Mouse (Mus musculus): Measurements from ENCODE around the gene Rnf185. TPM values are rescaled to one million over a fixed set of nuclear protein-coding genes. Genes with fewer than 3 reads are reported as not detected.

The Rnf185 gene
- polyA plus RNA-seq, 1 experiment from 2014 or later: 47.0 TPM

DNA sequence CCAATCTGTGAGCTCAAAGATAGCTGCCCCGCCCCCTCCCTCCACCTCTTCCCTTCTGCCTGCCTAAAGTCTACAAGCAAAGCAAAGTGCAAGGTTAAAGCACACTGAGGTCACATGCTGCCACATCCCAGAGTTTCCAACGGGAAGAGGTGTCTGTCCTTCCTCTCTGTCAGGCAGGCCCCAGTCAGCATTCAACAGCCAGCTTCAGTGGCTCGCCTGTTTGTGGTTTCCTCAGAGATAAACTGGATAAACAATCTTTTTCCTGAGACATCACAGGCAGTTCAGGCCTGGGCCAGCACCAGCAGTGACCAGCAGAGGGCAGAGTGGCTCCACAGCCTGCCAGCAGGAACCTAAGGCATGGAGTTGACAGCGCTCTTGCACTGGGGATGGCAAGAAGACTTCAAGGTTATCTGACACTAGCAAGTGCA lies 65.2 kb downstream of the Rnf185 start:
- Histone ChIP-seq H3K27me3 (ENCODE audit: insufficient read depth, low read length) (no peaks in the 10 kb centered on the region), H3K36me3 (ENCODE audit: insufficient read depth, low read length) (peaks cover 15% of the 10 kb centered on the region), H3K4me2 (replicated peaks; ENCODE audit: low read depth, low read length) (no peak overlapping the region), H3K4me3 (ENCODE audit: low read length) (no peak overlapping the region), H3K4me1 (ENCODE audit: insufficient read depth, low read length) (no peaks in the 10 kb centered on the region), H3K9ac (replicated peaks; ENCODE audit: low read length) (no peak overlapping the region), H3K9me3 (ENCODE audit: low read length) (0 out of 2 replicates have a peak, but pooled peaks cover 3% of the 10 kb centered on the region), H3K27ac (ENCODE audit: low read length) (no peak overlapping the region)
- 30% methylated on average over 4 of the region's 4 CpGs for WGBS
- peak; percentile 78; the same call in 1 of the 2 replicates for ATAC-seq (ENCODE audit: low FRiP score, low TSS enrichment)

DNA sequence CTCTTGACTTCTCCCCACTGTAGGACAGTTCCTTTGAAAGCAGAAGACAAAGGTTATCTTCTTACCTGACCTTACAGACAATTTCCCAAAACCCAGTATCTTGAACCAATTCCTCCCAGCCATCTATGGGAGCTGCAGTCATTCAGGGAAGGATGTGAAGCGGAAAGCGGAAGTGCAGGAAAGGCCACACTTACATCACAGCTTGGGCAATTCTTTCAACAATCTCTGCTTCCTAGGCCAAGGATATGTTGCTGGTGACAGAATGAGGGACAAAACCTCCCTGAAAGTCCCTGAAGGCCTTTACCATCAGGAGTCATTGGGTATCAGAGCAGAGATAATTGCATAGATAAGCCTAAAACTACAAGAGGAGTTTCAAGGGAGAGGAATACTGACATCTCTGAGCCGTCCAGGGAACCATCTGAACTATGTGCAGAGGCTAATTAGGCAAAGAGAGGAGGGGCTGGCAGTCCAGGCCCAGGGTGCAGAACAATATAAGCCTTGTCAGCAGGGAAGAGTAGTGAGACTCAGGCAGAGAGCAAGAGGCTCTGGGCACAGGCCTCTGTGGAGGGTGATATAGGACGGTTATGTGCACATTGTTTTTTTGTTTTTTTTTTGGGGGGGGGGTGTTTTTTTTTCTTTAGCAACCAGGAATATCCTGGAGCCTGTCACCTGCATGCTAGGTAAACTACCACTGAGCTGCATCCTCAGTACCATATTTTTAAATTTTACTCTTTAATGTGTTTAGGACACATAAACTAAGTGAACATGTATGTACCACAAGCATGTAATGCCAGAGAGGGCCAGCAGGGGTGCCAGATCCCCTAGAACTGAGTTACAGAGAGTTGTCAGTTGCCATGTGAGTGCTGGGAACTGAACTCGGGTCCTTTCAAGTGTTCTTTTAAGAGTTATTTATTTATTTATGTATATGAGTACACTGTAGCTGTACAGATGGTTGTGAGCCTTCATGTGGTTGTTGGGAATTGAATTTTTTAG lies 69.3 kb downstream of the Rnf185 start:
- H3K36me3 ChIP-seq (ENCODE audit: insufficient read depth, low read length): peaks cover 15% of the 10 kb centered on the region
- H3K9ac ChIP-seq (replicated peaks; ENCODE audit: low read length): no peak overlapping the region
- no peak overlapping the region for H3K27ac ChIP-seq (ENCODE audit: low read length)
- no peaks in the 10 kb centered on the region for H3K4me1 ChIP-seq (ENCODE audit: insufficient read depth, low read length)
- no peak overlapping the region for H3K4me3 ChIP-seq (ENCODE audit: low read length)
- no peak for ATAC-seq (ENCODE audit: low FRiP score, low TSS enrichment)
- H3K27me3 ChIP-seq (ENCODE audit: insufficient read depth, low read length): no peaks in the 10 kb centered on the region
- H3K4me2 ChIP-seq (replicated peaks; ENCODE audit: low read depth, low read length): no peak overlapping the region
- WGBS: 87% methylated on average over 5 of the region's 5 CpGs
- 0 out of 2 replicates have a peak, but pooled peaks cover 3% of the 10 kb centered on the region for H3K9me3 ChIP-seq (ENCODE audit: low read length)

DNA sequence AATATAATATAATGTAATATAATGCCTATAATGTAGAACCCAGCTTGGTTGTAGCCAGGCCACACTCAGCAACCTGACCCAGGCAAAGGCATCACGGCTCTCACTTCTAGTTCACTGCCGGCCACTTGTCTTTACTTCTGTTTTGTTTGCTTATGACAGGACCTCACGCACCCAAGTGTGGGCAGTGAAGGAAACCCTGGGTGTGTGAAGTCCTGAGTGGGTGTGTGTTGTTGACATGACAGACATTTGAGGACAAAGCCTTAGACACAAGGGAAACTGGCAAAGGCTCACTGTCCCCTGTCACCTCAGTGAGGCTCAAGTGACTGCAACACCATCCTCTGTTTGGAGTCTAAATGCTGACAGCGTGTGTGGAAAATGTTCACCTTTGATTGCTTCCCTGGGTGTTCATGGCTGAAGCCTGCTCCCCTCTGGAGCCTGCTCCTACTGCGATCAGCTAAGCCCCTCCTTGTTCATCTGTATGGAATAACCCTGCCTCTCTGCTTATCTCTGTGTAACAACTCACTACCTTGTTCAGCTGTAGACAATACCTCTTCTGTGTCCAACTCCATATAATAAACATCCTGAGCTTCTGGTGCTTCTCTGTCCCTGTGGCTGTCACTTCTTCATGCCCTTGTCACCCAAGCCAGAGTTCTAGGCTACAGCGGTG lies 70.9 kb downstream of the Rnf185 start:
- peaks cover 15% of the 10 kb centered on the region for H3K36me3 ChIP-seq (ENCODE audit: insufficient read depth, low read length)
- WGBS: 86% methylated on average over 6 of the region's 6 CpGs
- no peak overlapping the region for H3K9ac ChIP-seq (replicated peaks; ENCODE audit: low read length)
- no peak overlapping the region for H3K27ac ChIP-seq (ENCODE audit: low read length)
- H3K4me2 ChIP-seq (replicated peaks; ENCODE audit: low read depth, low read length): no peak overlapping the region
- H3K4me3 ChIP-seq (ENCODE audit: low read length): no peak overlapping the region
- H3K4me1 ChIP-seq (ENCODE audit: insufficient read depth, low read length): no peaks in the 10 kb centered on the region
- no peak for ATAC-seq (ENCODE audit: low FRiP score, low TSS enrichment)
- 0 out of 2 replicates have a peak, but pooled peaks cover 3% of the 10 kb centered on the region for H3K9me3 ChIP-seq (ENCODE audit: low read length)
- H3K27me3 ChIP-seq (ENCODE audit: insufficient read depth, low read length): no peaks in the 10 kb centered on the region

DNA sequence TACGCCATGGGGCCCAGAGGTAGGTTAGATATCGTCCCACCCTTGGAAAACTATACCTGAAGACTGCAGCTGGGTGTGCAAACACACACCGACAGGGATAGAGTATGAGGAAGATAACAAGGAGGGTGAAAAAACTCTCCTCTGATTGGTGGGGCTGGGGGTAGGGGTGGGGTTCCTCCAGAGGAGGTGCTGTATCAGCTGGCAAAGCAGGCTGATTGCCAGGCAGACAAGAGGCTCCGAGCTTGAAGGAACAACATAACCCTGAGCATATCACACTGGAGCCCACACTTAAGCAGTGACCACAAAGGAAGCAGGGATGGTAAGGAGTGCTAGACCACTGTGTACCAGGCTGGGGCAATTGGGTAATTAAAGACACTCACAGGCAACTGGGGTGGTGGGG lies 72.7 kb downstream of the Rnf185 start:
- no peak overlapping the region for H3K4me2 ChIP-seq (replicated peaks; ENCODE audit: low read depth, low read length)
- ATAC-seq (ENCODE audit: low FRiP score, low TSS enrichment): no peak
- 82% methylated on average over 4 of the region's 4 CpGs for WGBS

DNA sequence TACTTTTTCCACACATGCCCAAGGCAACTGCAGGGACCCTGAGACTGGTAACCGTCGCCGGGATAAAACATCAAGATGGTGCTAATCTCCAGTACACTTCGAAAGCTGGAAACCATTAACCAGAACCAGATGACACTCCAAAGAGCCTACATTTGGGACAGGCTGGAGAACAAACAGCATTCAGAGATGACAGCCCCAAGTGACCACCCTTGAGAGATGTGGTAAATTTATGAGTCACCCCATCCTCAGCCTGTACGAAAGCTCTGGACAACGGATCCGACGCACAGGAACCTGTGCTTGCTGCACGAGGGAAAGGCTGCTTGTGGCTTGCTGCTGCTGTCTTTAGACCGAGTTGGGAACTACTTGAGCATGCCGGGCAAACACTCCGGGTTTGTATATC lies 77.4 kb downstream of the Rnf185 start:
- peak overlapping the region; percentile 78 for H3K27ac ChIP-seq (ENCODE audit: low read length)
- 59% methylated on average over 12 of the region's 12 CpGs for WGBS
- H3K4me2 ChIP-seq (replicated peaks; ENCODE audit: low read depth, low read length): peak overlapping the region; percentile 33

More for the DNA sequence above, 72.7 kb downstream of the Rnf185 start:
- Histone ChIP-seq H3K9ac (replicated peaks; ENCODE audit: low read length) (no peak overlapping the region), H3K9me3 (ENCODE audit: low read length) (0 out of 2 replicates have a peak, but pooled peaks cover 3% of the 10 kb centered on the region), H3K27ac (ENCODE audit: low read length) (no peak overlapping the region), H3K36me3 (ENCODE audit: insufficient read depth, low read length) (peaks cover 15% of the 10 kb centered on the region), H3K4me3 (ENCODE audit: low read length) (no peak overlapping the region), H3K4me1 (ENCODE audit: insufficient read depth, low read length) (peaks cover 6% of the 10 kb centered on the region), H3K27me3 (ENCODE audit: insufficient read depth, low read length) (no peaks in the 10 kb centered on the region)

DNA sequence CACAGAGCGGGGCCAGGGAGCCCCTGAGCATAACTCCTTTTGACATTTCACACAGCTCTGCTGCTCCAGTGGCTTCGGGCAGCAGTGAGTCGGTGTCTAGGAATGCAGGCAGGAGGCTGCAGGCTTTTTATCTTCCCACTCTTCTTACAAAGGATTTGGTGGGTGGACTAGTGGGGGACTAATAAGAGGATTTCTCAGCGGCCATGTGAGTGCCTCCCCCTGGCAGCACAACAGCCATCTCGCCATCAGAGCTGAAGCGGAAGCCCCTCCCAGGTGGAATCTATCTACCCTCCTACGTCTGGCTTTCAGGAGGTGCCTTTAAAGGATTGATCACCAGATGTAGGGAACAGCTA lies 77.9 kb downstream of the Rnf185 start:
- ATAC-seq (ENCODE audit: low FRiP score, low TSS enrichment): no peak
- peak overlapping the region; percentile 48; the same call in 1 of the 2 replicates for H3K9ac ChIP-seq (replicated peaks; ENCODE audit: low read length)
- peak overlapping the region; percentile 78 for H3K27ac ChIP-seq (ENCODE audit: low read length)
- H3K4me1 ChIP-seq (ENCODE audit: insufficient read depth, low read length): peaks cover 44% of the 10 kb centered on the region
- no peaks in the 10 kb centered on the region for H3K27me3 ChIP-seq (ENCODE audit: insufficient read depth, low read length)
- peak overlapping the region; percentile 4; the same call in 1 of the 2 replicates for H3K4me3 ChIP-seq (ENCODE audit: low read length)
- H3K9me3 ChIP-seq (ENCODE audit: low read length): no peaks in the 10 kb centered on the region
- H3K36me3 ChIP-seq (ENCODE audit: insufficient read depth, low read length): no peaks in the 10 kb centered on the region
- WGBS: 12% methylated on average over 7 of the region's 7 CpGs
- peak overlapping the region; percentile 33 for H3K4me2 ChIP-seq (replicated peaks; ENCODE audit: low read depth, low read length)

More for the DNA sequence above, 77.4 kb downstream of the Rnf185 start:
- no peak overlapping the region for H3K4me3 ChIP-seq (ENCODE audit: low read length)
- no peak for ATAC-seq (ENCODE audit: low FRiP score, low TSS enrichment)
- H3K9me3 ChIP-seq (ENCODE audit: low read length): no peaks in the 10 kb centered on the region
- H3K36me3 ChIP-seq (ENCODE audit: insufficient read depth, low read length): no peaks in the 10 kb centered on the region
- H3K27me3 ChIP-seq (ENCODE audit: insufficient read depth, low read length): no peaks in the 10 kb centered on the region
- peak overlapping the region; percentile 48; the same call in 1 of the 2 replicates for H3K9ac ChIP-seq (replicated peaks; ENCODE audit: low read length)
- peaks cover 39% of the 10 kb centered on the region for H3K4me1 ChIP-seq (ENCODE audit: insufficient read depth, low read length)

DNA sequence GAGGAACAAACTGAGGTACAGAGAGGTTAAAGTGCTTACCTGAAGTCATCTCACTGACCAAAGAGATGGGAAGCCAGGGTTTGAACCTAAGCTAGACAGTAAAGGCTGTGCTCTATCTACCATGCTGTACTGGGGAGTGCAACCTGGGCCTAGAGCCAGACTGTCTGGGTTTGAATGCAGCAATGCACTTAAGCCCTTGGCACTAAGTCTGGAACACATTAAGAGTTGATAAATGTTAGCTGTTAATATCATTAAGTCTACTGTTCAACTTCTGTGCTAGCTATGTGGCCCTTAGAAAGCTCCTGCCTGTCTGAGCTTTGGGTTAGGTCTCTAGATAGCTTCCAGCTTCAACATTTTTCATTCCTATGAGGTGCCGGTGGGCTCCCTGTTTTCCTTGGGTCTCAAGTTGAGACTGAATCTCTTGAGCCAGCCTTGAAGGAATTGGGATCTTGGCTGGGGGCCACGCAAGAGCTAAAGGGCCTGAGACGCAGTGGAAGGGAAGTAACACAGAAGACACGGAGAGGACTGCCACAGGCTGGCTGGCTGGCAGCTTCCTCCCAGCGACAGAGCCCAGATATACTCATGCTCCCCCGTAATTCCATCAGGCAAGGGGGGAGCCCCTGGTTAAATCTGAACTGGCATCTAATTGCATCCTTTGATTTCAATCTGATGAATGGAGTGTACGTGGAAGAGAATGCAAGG lies 78.4 kb downstream of the Rnf185 start:
- peak overlapping the region; percentile 4; the same call in 1 of the 2 replicates for H3K4me3 ChIP-seq (ENCODE audit: low read length)
- H3K4me1 ChIP-seq (ENCODE audit: insufficient read depth, low read length): peaks cover 45% of the 10 kb centered on the region
- peak overlapping the region; percentile 78 for H3K27ac ChIP-seq (ENCODE audit: low read length)
- no peaks in the 10 kb centered on the region for H3K9me3 ChIP-seq (ENCODE audit: low read length)
- H3K27me3 ChIP-seq (ENCODE audit: insufficient read depth, low read length): no peaks in the 10 kb centered on the region
- ATAC-seq (ENCODE audit: low FRiP score, low TSS enrichment): no peak
- H3K9ac ChIP-seq (replicated peaks; ENCODE audit: low read length): peak overlapping the region; percentile 48; the same call in 1 of the 2 replicates
- WGBS: 26% methylated on average over 7 of the region's 7 CpGs
- peak overlapping the region; percentile 33 for H3K4me2 ChIP-seq (replicated peaks; ENCODE audit: low read depth, low read length)
- no peaks in the 10 kb centered on the region for H3K36me3 ChIP-seq (ENCODE audit: insufficient read depth, low read length)

DNA sequence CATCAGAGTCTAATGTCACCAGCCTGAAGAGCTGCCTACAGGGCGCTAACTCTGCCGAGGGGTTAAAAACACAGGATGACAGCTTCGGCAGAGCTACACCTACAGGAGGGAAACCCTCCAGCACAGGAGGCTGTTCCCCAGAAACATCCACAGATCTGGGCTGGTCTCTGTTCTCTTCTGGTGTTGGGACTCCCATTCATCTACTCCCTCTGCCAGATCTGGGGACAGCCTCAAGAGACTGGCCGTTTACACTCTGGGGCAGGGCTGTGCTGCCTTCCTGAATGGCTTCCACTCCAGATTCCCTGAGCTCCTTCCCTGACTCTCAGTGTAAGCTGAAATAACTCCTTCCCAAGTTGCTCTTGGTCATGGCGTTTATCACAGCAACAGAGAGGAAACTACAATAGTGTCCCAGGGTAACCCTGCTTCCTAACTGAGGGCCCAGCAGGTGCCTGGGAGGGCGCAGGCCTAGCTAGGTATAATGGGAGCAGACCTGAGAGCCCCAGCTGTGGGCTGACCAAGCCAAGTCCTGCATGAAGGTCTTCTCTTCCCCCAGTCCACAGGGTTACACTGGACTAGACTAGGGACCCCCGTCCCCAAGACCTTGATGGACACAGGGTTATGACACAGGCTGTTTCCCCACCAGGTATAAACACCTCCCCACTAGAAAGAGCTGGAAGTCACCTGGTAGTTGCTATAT lies 80.4 kb downstream of the Rnf185 start:
- peak overlapping the region; percentile 89 for H3K4me2 ChIP-seq (replicated peaks; ENCODE audit: low read depth, low read length)
- H3K9ac ChIP-seq (replicated peaks; ENCODE audit: low read length): peak overlapping the region; percentile 63
- no peak for ATAC-seq (ENCODE audit: low FRiP score, low TSS enrichment)
- no peaks in the 10 kb centered on the region for H3K36me3 ChIP-seq (ENCODE audit: insufficient read depth, low read length)
- peak overlapping the region; percentile 65 for H3K27ac ChIP-seq (ENCODE audit: low read length)
- peaks cover 45% of the 10 kb centered on the region for H3K4me1 ChIP-seq (ENCODE audit: insufficient read depth, low read length)
- no peaks in the 10 kb centered on the region for H3K9me3 ChIP-seq (ENCODE audit: low read length)
- peak overlapping the region; percentile 60 for H3K4me3 ChIP-seq (ENCODE audit: low read length)
- 22% methylated on average over 7 of the region's 7 CpGs for WGBS
- H3K27me3 ChIP-seq (ENCODE audit: insufficient read depth, low read length): no peaks in the 10 kb centered on the region

Data from kidney, embryonic 16.5 days (tissue).